Mouse (Mus musculus) right cerebral cortex, adult 2 months (tissue): ENCODE results near the gene Kcnma1.
A peak's percentile ranks its signal among the peaks of the same experiment; 100 is the strongest.

Experiments used
- DNase-seq, 2 experiments: peaks; one replicate each; pipeline ENCODE4 v3.0.0; 2021 to 2022; ENCODE audit warnings: low spot score in 2 of 2

The Kcnma1 gene

DNA sequence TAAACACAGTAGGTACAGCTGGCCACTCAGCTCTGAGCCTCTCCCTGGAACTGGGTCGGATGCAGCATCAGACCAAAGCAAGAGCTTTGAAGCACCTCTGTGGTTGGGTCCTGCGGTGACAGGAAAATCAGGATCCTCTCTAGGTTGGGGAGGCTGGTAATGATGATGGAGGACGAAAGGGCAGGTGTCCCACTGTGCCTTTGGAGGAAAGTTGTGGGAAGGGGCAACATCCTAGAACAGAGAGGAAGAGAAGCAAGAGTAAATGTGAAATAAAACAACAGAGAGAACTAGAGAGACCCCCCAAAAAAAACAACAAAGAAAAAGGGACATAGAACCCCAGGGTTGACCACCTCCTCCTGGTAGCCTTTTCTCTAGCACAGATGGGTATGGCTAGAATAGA, at the start of gene Kcnma1:
Kcnma1 (minus strand) TSS at position 101 of the 400 bp plus-strand sequence.
- no peak for DNase-seq

DNA sequence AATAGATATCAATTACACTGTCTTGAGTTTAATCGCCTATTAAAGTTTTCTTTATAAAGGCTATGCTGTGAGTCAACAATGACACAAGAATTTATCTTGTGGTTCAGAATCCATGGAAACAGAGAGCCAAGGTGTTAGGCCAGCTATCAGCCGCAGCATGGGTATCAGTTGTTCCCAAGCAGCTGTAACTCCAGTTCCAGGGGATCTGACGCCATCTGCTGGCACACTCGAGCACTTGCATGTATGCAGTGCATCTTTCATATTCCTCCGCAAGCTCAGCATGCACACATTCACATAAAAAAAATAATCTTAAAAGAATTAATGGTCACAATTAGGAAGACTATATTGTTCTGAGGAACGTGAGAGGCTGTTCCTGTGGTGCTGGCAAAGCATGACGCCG, 45.5 kb upstream of the Kcnma1 start:
- DNase-seq, result peak; percentile 45 to 60

DNA sequence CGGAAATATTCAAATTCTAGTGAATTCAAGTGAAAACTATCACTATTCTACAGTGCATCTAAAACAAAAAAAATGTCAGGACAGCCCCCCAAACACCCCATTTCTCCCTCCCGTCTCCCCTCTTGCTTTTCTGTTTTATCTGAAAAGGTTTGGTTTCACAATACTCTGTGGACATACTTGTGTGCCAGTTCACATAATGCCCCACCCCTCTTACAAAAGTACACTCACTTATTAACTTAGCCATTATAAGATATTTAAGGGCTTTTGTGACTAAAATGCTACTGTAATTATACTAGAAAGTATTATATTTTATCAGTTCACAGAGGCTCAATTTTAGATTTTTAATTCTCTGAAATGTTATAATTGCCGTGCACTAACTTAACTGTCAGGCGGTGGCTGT, 45.0 kb upstream of the Kcnma1 start:
- DNase-seq, result no peak

DNA sequence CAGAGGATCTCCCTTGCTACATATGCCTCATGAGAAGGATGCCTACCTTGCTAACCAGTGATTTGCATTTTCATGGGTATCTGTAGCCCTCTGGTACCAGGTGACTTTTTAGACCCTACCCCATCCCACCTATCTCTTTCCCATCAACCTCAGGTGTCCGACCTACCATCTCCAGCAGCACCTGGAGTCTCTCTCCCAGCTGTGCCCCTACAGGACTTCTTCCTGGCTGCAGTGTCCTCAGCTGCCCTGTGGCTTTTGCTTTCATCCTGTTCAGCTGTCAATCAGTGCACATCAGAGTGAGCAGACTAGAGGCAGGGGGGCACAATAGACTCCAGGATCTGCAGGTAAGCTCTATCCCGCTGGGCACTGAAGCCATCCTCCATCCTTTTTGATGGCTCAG, 37.5 kb upstream of the Kcnma1 start:
- DNase-seq, result no peak

DNA sequence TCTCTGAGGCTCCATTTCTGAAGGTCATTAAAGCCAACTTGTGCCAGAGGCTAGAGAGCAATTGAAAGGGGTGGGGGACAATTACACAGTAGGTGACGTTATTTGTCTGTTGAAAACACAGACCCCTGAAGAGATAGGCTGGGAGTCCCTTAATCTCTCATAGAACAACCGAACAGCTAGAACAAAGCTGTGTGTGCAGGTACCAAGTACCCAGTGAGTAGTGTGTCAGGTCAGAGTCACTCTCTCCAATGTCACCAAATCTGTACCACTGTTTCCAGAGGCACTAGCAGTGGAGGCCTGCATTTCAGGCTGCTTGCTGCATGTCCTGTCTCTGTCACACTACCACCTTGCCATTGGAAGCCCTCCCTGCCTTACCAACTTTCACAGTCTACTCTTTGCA, 22.3 kb upstream of the Kcnma1 start:
- no peak for DNase-seq

DNA sequence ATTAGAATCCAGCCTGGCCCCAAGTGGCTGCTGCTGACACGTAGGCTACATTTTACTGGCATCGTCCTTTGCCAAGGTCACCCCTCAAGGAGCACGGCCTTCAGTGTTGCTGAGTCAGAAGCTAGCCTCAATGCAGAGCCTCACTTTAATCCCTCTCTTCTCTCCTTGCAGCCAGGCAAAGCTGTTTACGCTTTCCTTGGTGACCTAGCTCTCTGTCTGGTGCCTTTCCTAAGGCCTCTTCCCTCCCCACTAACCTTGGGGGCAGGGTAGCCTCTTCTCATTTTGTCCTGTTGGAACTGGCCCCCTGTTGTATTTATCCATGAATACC, 21.9 kb upstream of the Kcnma1 start:
- DNase-seq, result no peak

- no peak for DNase-seq
Measured at GRCm38 (mm10) chr14:24035486-24036207, 21.4 kb upstream of the Kcnma1 start.

DNA sequence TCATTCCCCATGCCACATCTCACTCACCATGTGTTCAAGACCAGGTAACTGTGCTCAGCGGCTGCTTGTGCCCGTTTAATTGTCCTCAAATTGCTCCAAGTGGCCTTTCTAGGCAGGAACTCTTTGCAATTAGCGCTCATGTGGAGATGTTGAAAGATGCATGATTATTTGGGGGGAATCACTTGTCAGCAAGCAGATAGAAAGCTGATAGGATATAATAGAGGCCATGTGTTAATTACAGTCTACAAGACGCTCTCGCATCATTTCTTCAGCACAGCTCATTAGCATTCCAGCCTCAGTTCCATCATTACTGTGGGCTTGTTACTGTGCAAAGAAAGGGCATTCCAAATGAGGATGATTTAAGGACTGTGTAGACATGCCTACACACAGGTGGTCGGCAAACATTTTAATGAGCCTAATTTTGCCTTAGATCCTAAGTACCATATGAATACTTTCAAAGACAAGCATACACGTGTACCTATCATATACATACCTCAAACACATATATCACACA, 18.6 kb upstream of the Kcnma1 start:
- DNase-seq, result no peak

GRCm38 (mm10) chr14:24032201-24032600, 17.9 kb upstream of the Kcnma1 start:
- no peak for DNase-seq

- DNase-seq, result no peak
Measured at GRCm38 (mm10) chr14:24020718-24021117, 6.4 kb upstream of the Kcnma1 start.

DNA sequence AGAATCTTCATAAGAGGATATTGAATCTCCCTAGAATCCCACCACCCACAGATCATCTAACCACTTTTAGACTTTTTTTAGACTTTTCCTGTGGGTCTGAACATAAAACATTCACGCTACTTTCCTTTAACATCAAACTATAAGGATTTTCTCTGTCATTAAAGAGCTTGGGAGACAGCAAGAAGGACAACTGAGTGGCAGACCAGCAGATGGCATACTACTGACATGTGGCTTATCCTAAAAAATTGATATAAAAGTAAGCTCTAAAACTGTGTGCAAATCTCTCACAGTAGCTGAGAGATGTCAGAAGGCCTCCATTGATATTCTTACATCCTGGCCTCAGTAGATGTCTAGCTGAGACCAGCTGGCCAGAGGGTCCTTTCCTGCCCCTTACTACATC, 4.3 kb downstream of the Kcnma1 start:
- DNase-seq, result no peak

- DNase-seq, result peak; percentile 93 to 96
Measured at GRCm38 (mm10) chr14:24008252-24008651, 6.0 kb downstream of the Kcnma1 start.

GRCm38 (mm10) chr14:24006276-24006675, 8.0 kb downstream of the Kcnma1 start:
- DNase-seq, result no peak

DNA sequence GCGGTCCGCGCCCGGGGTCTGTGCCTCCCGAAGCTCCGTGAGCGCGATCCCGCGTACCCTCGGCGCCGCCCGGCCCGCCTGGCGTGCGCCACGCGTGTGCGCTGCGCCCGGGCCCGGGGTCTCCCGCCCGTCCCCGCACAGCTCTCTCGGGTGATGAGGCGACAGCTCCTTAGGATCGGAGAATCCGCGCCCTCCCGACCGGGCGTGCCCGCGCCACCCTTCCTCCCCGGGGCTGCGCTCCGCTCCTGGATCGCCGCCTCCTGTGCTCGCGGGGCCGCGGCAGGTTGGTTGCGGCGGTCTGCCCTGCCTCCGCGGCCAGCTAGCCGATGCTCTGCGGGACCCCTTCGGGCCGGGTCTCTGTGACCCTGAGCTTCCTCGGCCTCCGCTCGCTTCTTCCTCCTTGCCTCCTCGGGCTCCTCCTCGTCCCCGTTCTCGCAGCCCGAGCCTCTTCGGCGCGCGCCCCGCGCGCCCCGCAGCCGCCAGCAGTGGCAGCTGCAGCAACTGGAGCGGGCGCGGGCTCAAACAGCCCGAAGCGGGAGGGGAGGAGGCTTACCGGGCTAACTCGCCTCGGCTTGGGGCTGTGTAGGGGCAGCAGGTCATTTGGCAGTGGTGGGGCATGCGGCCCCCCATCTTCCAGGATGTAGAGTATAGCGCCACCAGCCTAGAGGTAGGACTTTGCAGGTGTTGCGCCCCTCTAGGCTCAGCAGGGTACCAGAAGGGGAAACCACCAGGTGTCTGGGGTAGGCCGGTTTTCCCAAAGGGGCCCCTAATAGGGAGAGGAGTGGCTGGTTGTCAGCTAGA, 9.6 kb downstream of the Kcnma1 start:
- peak; percentile 66 to 74 for DNase-seq

GRCm38 (mm10) chr14:24003450-24004381, 10.6 kb downstream of the Kcnma1 start:
- peak; percentile 66 to 67 for DNase-seq

DNA sequence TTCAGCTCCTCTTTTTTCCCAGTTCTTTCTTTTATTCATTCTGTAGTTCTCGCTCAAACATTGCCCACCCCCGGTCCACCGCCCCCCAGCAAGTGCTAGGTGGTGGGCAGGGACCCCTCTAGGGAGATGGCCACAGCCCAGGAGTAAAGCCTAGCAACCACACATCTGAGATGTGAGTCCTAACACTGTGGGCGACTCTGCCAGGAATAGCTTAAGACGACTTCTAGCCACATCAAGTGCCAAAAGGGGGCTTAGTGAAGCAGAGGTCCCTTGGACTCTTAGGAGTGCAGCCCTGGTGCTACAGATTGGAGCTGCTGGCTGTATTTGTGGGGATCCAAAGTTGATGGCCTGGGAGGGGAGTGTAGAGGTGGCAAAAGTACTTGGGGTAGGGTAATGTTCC, 11.6 kb downstream of the Kcnma1 start:
- DNase-seq, result peak in 1 of 2 experiments; percentile 57

GRCm38 (mm10) chr14:23997912-23998311, 16.4 kb downstream of the Kcnma1 start:
- no peak for DNase-seq

GRCm38 (mm10) chr14:23995831-23996230, 18.5 kb downstream of the Kcnma1 start:
- DNase-seq, result no peak

- DNase-seq, result no peak
Measured at GRCm38 (mm10) chr14:23990871-23991270, 23.4 kb downstream of the Kcnma1 start.

GRCm38 (mm10) chr14:23989696-23990095, 24.6 kb downstream of the Kcnma1 start:
- no peak for DNase-seq

- DNase-seq, result peak; percentile 65 to 72
Measured at GRCm38 (mm10) chr14:23982205-23982604, 32.1 kb downstream of the Kcnma1 start.

DNA sequence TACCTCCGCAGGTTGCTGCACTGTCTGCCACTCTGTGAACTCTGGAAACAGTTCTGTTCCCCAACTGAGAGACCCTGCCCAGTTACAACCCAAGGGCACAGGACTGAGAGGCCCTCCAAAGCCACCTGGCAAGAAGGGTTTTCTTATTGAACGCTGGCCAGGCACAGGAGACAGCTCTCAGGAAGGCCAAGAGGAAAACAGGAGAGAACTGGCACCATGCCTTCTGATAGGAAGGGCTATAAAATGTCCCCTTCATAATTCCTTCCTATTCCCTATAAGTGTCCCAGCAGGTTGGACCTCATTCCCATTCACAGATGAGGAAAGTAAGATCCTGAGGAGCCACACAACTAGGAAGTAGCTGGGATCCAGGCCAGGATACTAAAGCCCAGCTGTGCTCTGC, 39.6 kb downstream of the Kcnma1 start:
- DNase-seq, result no peak
